Mouse (Mus musculus) monocyte, adult 5-6 weeks (primary cell): ENCODE measurements around the gene Meig1. TPM values are rescaled to one million over a fixed set of nuclear protein-coding genes. Genes with fewer than 3 reads are reported as not detected.
"Not testable (repeated sequence)": the region's sequence is repeated elsewhere in the genome, so short reads cannot be mapped to it uniquely, and the experiment has no call there.

ENCODE experiments used
- ATAC-seq: fragments of 153-309, 156-312 bp; replicated peaks from 2 replicates; pipeline ENCODE4 v1.8.0; 2017; ENCODE audit warnings: mild to moderate bottlenecking; ENCODE audit not compliant: low TSS enrichment, insufficient number of reproducible peaks, severe bottlenecking, poor library complexity, low FRiP score
- total RNA-seq: library from RNA; stranded (forward); fragments of 200-1000, 200-491, 200-594 nt; gene quantifications from 3 replicates; pipeline ENCODE4 v1.2.3, GENCODE M21; 2017

Meig1 gene
- total RNA-seq = 2.1 to 6.9 TPM in 2 of 3 replicates, not detected in the other

GRCm38 (mm10) chr2:3422548-3422947 lies at the start of gene Meig1:
TSS of gene Meig1 (minus strand) at chr2:3422648.
- no peak for ATAC-seq

DNA sequence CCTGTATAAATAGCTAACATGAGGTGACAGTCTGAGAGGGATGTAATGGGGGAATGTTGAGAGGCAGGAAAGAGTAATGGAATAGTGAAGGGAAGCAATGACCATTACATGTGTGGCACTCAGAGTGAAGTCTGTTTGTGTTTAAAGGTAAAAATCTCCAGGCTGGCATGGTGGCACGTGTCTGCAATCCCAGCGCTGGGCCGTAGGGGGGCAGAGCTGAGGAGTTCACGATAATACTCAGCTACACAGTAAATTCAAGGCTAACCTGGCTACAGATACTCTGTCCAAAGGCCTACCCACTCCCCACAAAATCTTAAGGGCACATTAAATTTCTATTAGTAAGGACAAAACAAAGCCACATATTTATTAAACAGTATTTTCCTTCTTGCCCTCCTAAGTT lies 34.1 kb upstream of the Meig1 start:
- no peak for ATAC-seq

- ATAC-seq = no peak
Observed at GRCm38 (mm10) chr2:3453096-3453495, 30.6 kb upstream of the Meig1 start.

DNA sequence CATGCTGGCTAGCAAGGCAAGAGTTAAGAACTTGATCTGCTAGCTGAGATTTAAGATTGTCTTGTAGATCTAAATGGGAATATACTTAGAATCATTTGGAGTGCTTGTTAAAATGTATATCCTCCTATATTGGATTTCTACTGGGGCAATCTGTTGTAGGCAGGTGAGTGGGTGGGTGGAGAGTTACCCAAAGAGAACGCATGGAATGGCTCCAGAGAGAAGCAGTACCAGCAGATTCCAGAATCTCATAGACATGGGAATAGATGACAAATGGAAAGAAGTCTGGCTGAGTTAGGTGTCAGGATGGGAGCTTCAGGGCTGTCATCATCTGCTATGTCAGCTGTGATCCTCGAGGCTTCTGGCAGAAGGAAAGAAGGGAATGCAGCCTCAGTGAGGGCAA lies 27.0 kb upstream of the Meig1 start:
- no peak for ATAC-seq

- ATAC-seq = no peak
Observed at GRCm38 (mm10) chr2:3445984-3446383, 23.5 kb upstream of the Meig1 start.

DNA sequence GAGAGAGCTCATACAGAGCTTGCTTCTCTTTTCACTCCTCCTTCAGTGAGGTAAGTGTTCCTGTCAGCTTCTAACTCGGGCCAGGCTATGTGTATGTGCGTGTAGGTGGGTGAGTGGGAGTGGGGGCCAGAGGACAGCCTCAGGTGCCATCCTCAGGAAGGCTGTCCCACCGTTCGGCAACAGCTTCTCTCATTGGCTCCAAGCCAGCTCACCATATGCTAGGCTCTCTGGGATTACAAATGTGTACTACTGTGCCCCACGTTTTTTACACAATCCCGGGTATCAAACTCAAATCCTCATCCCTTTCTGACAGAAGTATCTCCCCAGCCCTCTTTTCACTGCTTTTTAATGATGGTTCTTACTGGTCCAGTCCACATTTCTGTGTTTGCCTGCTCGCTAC lies 21.8 kb upstream of the Meig1 start:
- ATAC-seq = no peak

GRCm38 (mm10) chr2:3437956-3438355 lies 15.5 kb upstream of the Meig1 start:
- no peak for ATAC-seq

DNA sequence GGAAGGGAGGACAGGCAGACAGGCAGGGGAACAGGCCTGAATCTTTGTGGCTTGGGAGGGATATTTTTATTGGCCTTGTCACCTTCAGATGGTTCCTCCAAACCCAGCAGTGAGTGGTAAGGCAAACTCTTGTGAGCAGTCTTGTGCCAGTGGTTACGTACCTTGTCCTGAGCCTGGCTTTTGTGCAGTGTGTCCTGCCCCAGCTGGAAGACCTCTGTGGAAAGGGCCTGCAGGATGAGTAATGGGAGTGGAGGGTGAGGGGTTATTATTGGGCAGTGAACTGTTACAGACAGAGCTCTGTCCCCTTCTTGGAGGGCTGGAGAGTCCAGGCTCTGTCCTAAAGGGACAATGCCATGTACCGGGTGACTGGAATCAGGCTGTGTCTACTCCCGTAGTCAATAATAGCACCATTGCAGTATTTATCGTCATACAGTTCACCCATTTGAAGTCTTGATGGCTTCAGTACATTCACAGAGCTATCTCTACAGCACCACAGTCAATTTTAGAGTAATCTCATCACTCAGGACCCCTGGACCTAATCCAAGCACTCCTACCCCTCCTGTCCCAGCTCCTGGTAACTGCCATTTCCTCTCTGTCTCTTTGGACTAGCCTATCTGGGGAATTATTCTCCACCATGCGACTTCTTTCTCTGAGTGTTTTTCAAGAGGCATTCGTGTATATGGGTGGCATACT lies 13.1 kb upstream of the Meig1 start:
- no peak for ATAC-seq

DNA sequence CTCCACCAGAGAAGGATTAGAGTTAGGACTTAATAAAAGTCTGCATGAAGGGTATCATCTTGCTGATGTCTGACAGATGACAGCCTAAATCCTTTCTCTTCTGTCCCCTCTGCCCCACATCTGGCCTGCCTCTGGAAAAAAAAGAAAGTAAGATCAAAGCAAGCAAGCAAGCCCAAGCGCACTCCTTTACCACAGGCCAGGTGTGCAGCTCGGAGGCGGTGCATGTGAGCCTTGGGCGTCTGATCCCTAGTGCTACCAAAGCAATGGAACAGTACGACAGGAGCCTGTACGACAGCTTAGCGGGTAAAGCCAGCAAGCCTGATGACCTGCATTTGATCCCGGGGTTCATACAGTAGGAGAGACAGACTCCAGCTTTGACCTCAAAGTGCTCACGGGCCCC lies 8.5 kb upstream of the Meig1 start:
- ATAC-seq = no peak

DNA sequence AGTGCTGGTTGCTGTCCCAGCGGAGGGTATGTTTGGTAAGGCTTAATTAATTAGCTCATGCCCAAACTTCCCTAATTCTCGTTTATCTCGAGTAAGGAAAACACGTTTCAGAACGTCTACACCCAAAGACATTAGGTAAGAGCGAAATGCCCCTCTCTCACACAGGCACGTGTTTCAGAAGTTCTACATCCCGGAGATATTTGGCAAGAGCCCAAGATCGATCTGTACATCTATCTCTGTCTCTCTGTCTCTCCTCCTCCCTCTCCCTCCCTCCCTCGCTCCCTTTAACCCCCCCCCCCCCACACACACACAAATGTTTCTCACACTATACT lies 2.1 kb upstream of the Meig1 start:
- no peak for ATAC-seq

DNA sequence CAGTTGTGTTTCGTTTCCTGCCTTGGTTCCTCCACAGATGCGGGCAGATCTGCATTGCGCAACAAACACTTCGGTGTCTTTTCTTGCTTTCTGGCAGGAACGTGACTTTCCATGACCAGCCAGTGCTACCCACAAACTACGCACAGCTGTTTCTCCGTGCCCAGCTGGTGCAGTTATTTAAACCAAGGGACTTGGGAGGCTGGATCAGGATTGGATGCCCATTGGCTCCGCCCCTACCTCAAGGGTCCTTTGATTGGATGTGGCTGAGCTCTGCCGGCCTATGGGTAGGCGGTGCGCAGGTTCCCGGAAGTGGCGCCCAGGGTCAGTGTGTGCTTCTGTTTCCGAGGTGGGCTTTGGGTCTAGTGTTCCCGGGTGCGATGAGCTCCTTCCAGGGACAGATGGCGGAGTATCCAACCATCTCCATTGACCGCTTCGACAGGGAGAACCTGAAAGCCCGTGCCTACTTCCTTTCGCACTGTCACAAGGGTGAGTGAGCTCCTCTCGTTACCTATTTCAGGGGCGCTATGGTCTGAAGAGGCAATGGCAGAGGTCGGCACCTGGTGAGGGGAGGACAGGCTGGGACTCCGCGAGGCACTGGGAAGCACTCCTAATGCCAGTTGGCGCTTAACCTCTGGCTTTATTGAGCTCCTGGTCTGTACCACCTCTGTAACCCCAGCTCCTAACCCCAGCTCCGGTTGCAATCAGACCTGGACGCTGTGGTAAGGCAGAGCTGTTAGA lies 1.6 kb upstream of the Meig1 start, which contains the start of gene Dclre1c:
TSS of gene Dclre1c (plus strand) at position 291 of the 738 bp plus-strand sequence.
- peak; percentile 96 for ATAC-seq

DNA sequence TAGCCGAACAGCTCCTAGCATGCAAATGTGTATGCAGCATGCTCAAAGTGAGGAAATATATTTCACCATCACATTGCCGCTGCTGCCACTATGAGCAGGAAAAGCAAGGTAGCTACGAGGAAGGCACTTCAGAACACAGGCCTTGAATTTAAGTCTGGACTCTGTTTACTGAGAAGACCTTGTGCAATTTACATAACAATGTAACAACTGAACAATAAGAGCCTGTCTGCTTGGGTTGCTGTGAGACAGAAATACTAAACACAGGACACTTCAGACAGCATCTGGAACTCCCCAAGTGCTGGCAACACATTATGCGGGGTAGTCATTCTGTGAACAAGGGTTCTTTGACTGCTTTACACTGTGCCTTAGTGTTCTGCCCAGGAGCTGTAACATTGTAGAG lies 2.3 kb downstream of the Meig1 start:
- ATAC-seq = no peak

- ATAC-seq = peak; percentile 81
Observed at GRCm38 (mm10) chr2:3418883-3419431, 3.5 kb downstream of the Meig1 start.

DNA sequence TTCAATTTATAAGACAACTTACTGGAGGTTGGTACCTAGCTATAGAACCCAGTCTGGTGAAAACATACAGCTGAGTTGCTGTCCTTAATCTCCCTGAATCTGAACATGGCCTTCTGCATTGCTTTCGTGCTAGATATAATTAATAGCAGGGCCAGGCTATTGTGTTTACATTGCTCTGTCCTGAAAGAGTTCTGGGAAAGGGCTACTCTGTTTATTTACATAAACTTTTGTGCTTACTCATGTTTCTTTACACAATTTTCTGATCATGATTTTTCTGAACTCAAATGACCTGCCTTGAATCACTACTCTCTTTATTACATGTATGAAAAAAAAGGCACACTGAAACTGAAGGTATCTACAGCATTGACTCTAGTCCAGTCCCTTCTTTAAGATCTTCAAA lies 6.8 kb downstream of the Meig1 start:
- ATAC-seq = no peak

GRCm38 (mm10) chr2:3414241-3414640 lies 8.2 kb downstream of the Meig1 start:
- no peak for ATAC-seq

- ATAC-seq = no peak
Observed at GRCm38 (mm10) chr2:3407756-3408155, 14.7 kb downstream of the Meig1 start.

- no peak for ATAC-seq
Observed at GRCm38 (mm10) chr2:3405981-3406380, 16.5 kb downstream of the Meig1 start.

DNA sequence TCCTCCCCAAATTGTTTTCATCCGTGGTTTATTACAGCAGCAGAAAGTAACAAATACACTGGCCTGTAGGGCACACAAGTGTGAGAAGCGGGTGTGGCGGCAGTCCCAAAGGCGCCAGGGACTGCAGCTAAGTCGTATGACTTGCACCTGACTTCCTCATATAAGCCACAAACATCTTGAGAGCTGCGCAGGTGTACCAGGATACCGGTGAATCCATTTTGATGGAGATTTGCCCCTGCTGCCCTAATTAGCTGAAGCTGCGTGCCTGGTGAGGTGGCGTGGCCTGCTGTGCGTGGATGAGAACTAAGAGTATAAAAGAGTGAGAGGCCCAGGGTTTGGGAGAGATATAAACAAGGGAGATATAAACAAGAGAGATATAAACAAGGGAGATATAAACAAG lies 25.3 kb downstream of the Meig1 start, which contains the start of gene Olah:
TSS of gene Olah (minus strand) at position 101 of the 400 bp plus-strand sequence.
- ATAC-seq = not testable (repeated sequence)

DNA sequence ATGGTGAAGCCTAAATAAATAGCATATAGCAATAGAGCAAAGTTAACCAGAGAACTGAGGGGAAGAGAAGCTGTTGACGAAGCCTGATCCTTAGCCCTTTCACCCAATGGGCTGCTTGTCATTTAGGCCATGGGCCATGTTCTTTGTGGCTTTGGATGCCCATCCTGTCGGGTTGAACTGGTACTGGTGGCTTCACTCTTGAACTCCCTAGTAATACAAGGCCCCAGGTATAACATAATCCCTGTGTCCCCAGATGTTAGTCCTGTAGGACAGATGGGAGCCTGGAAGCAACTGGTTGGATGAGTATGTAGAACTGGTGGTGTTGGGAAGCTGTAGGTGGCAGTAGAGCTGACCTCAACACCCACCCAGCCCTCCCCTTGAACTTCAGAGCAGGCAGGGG lies 30.5 kb downstream of the Meig1 start:
- no peak for ATAC-seq
